Mouse (Mus musculus): ENCODE measurements around the gene Myl7. TPM values are rescaled to one million over a fixed set of nuclear protein-coding genes. Genes with fewer than 3 reads are reported as not detected.

Myl7 gene
- polyA plus RNA-seq, 1 experiment from 2014 or later, result 0.39 TPM

Other genes starting within 250 kb of the Myl7 start
- gene Mrps24, start 183.1 kb downstream of the Myl7 start, polyA plus RNA-seq (2015; fragmentation: Nextera tagmentation; extraction: Ambion mirVana), result 160 and 177 TPM in 2 replicates
- 24.9 and 26.5 TPM in 2 replicates for gene Urgcp, start 136.4 kb downstream of the Myl7 start, polyA plus RNA-seq (2015; fragmentation: Nextera tagmentation; extraction: Ambion mirVana)
- 151 and 155 TPM in 2 replicates for gene Dbnl, start 110.3 kb downstream of the Myl7 start, polyA plus RNA-seq (2015; fragmentation: Nextera tagmentation; extraction: Ambion mirVana)
- 2.3 and 2.6 TPM in 2 replicates for gene Pgam2, start 95.0 kb downstream of the Myl7 start, polyA plus RNA-seq (2015; fragmentation: Nextera tagmentation; extraction: Ambion mirVana)
- 6.5 and 8.2 TPM in 2 replicates for gene Polm, start 60.8 kb downstream of the Myl7 start, polyA plus RNA-seq (2015; fragmentation: Nextera tagmentation; extraction: Ambion mirVana)
- 9.4 and 10.6 TPM in 2 replicates for gene Aebp1, start 36.8 kb downstream of the Myl7 start, polyA plus RNA-seq (2015; fragmentation: Nextera tagmentation; extraction: Ambion mirVana)
- 55.4 and 63.0 TPM in 2 replicates for gene Pold2, start 20.5 kb downstream of the Myl7 start, polyA plus RNA-seq (2015; fragmentation: Nextera tagmentation; extraction: Ambion mirVana)
- 6.1 and 6.8 TPM in 2 replicates for gene Gck, start 51.3 kb upstream of the Myl7 start, polyA plus RNA-seq (2015; fragmentation: Nextera tagmentation; extraction: Ambion mirVana)
- 78.8 and 84.0 TPM in 2 replicates for gene Ykt6, start 56.9 kb upstream of the Myl7 start, polyA plus RNA-seq (2015; fragmentation: Nextera tagmentation; extraction: Ambion mirVana)
- gene Camk2b, start 167.6 kb upstream of the Myl7 start, polyA plus RNA-seq (2015; fragmentation: Nextera tagmentation; extraction: Ambion mirVana), result 45.6 and 47.0 TPM in 2 replicates